Mouse (Mus musculus): ENCODE data around the gene Mindy3.

GRCm38 (mm10) chr2:12308466-12308865, 110.8 kb downstream of the Mindy3 start:
- TF ChIP-seq CTCF (IDR thresholded peaks at IDR 0.05; ENCODE audit: low read depth) (peak; percentile 30; the same call in 1 of the 2 replicates), EP300 (IDR thresholded peaks at IDR 0.05; ENCODE audit: low read depth) (no peak)

Data from liver, embryonic 14.5 days (tissue).